Mouse (Mus musculus): Measurements from ENCODE around the gene Rae1. TPM values are rescaled to one million over a fixed set of nuclear protein-coding genes. Genes with fewer than 3 reads are reported as not detected.

The Rae1 gene
- polyA plus RNA-seq, 1 experiment from 2014 or later, result 146 TPM

- Histone ChIP-seq H3K27me3 (peaks cover 8% of the 10 kb centered on the region; the same call in 1 of the 2 replicates), H3K4me2 (peak overlapping the region; percentile 94), H3K36me3 (ENCODE audit: poor library complexity, severe bottlenecking) (peaks cover 29% of the 10 kb centered on the region), H3K4me3 (peak overlapping the region; percentile 88), H3K4me1 (peaks cover 17% of the 10 kb centered on the region), H3K9me3 (replicated peaks) (no peaks in the 10 kb centered on the region), H3K27ac (peak overlapping the region; percentile 87), H3K9ac (peak overlapping the region; percentile 84)
- under 1% methylated on average over 34 of the region's 42 CpGs for WGBS
- peak; percentile 85 for ATAC-seq
These were observed 352 bp downstream of the Rae1 start for GRCm38 (mm10) chr2:173000285-173000652.

GRCm38 (mm10) chr2:173000921-173001320 lies 1.0 kb downstream of the Rae1 start:
- H3K4me1 ChIP-seq, result peaks cover 17% of the 10 kb centered on the region
- peaks cover 35% of the 10 kb centered on the region for H3K36me3 ChIP-seq (ENCODE audit: poor library complexity, severe bottlenecking)
- ATAC-seq, result peak; percentile 22; the same call in 1 of the 2 replicates
- H3K27ac ChIP-seq, result peak overlapping the region; percentile 87
- peak overlapping the region; percentile 88 for H3K4me3 ChIP-seq
- H3K4me2 ChIP-seq, result peak overlapping the region; percentile 94
- peak overlapping the region; percentile 84 for H3K9ac ChIP-seq
- 26% methylated on average over 8 of the region's 8 CpGs for WGBS
- peaks cover 8% of the 10 kb centered on the region; the same call in 1 of the 2 replicates for H3K27me3 ChIP-seq
- no peaks in the 10 kb centered on the region for H3K9me3 ChIP-seq (replicated peaks)

- Histone ChIP-seq H3K36me3 (ENCODE audit: poor library complexity, severe bottlenecking) (peaks cover 63% of the 10 kb centered on the region), H3K4me1 (peaks cover 17% of the 10 kb centered on the region), H3K9me3 (replicated peaks) (no peaks in the 10 kb centered on the region), H3K4me3 (no peak overlapping the region), H3K9ac (no peak overlapping the region), H3K4me2 (no peak overlapping the region), H3K27ac (no peak overlapping the region), H3K27me3 (no peaks in the 10 kb centered on the region)
- no peak for ATAC-seq
- WGBS, result 93% methylated on average over 8 of the region's 8 CpGs
These were observed 3.8 kb downstream of the Rae1 start for GRCm38 (mm10) chr2:173003737-173004136.

GRCm38 (mm10) chr2:173010220-173010717 lies 10.4 kb downstream of the Rae1 start:
- Histone ChIP-seq H3K4me2 (no peak overlapping the region), H3K36me3 (ENCODE audit: poor library complexity, severe bottlenecking) (peaks cover 99% of the 10 kb centered on the region)
- ATAC-seq, result no peak

DNA sequence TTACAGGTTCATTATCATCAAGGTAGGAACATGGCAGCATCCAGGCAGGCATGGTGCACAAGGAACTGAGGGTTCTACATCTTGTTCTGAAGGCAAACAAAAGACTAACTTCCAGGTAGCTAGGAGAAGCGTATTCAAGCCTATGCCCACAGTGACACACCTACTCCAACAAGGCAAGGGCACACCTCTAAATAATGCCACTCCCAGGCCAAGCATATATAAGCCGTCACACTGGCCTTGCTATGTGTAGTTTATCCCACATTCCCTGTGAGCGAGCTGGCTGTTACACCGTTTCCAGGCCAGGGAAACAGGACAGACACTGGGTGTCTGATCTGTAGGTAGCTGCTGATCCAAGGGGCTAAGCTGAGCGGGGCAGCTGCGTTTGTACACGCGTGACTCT lies 11.5 kb downstream of the Rae1 start:
- H3K9me3 ChIP-seq (replicated peaks), result no peaks in the 10 kb centered on the region
- H3K9ac ChIP-seq, result no peak overlapping the region
- no peak overlapping the region for H3K4me2 ChIP-seq
- H3K27ac ChIP-seq, result no peak overlapping the region
- WGBS, result 95% methylated on average over 8 of the region's 8 CpGs
- no peak overlapping the region for H3K4me3 ChIP-seq
- no peaks in the 10 kb centered on the region for H3K4me1 ChIP-seq
- H3K36me3 ChIP-seq (ENCODE audit: poor library complexity, severe bottlenecking), result peaks cover 100% of the 10 kb centered on the region
- no peaks in the 10 kb centered on the region for H3K27me3 ChIP-seq
- ATAC-seq, result no peak

More at GRCm38 (mm10) chr2:173010220-173010717, 10.4 kb downstream of the Rae1 start:
- H3K9ac ChIP-seq, result no peak overlapping the region
- H3K27me3 ChIP-seq, result no peaks in the 10 kb centered on the region
- H3K4me3 ChIP-seq, result no peak overlapping the region
- H3K9me3 ChIP-seq (replicated peaks), result no peaks in the 10 kb centered on the region
- no peaks in the 10 kb centered on the region for H3K4me1 ChIP-seq
- no peak overlapping the region for H3K27ac ChIP-seq
- WGBS, result 86% methylated on average over 3 of the region's 3 CpGs

GRCm38 (mm10) chr2:173014741-173015287 lies 14.9 kb downstream of the Rae1 start:
- peaks cover 7% of the 10 kb centered on the region for H3K4me1 ChIP-seq
- no peak overlapping the region for H3K4me2 ChIP-seq
- no peak overlapping the region for H3K9ac ChIP-seq
- H3K4me3 ChIP-seq, result no peak overlapping the region
- peaks cover 68% of the 10 kb centered on the region for H3K36me3 ChIP-seq (ENCODE audit: poor library complexity, severe bottlenecking)
- peaks cover 11% of the 10 kb centered on the region; the same call in 1 of the 2 replicates for H3K27me3 ChIP-seq
- 85% methylated on average over 7 of the region's 7 CpGs for WGBS
- no peaks in the 10 kb centered on the region for H3K9me3 ChIP-seq (replicated peaks)
- H3K27ac ChIP-seq, result no peak overlapping the region
- ATAC-seq, result no peak

DNA sequence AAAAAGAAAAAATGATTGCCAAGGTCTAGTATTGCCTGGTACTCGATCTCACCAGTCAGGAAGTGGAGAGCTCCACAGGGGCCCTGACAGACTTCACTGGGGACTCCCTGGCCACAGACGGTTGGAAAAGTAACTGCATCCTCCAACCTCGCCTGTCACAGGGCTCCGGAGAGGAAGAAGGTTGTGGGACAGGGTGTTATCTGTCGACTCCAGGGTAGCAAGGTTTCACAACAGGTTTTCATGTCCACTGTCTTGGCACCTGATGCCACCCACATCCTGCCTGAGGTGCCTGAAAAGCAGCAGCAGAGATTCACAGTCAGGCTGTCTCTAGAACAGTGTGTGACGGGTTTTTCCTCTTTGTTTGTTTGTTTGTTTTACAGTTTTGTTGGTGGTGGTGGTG lies 18.0 kb downstream of the Rae1 start:
- H3K9me3 ChIP-seq (replicated peaks), result no peaks in the 10 kb centered on the region
- H3K4me1 ChIP-seq, result peaks cover 21% of the 10 kb centered on the region
- H3K9ac ChIP-seq, result no peak overlapping the region
- peaks cover 36% of the 10 kb centered on the region for H3K36me3 ChIP-seq (ENCODE audit: poor library complexity, severe bottlenecking)
- no peak overlapping the region for H3K4me3 ChIP-seq
- WGBS, result 55% methylated on average over 6 of the region's 6 CpGs
- no peak overlapping the region for H3K4me2 ChIP-seq
- H3K27me3 ChIP-seq, result peaks cover 23% of the 10 kb centered on the region
- ATAC-seq, result no peak
- no peak overlapping the region for H3K27ac ChIP-seq

- Histone ChIP-seq H3K27me3 (peaks cover 23% of the 10 kb centered on the region), H3K9ac (no peak overlapping the region), H3K4me2 (no peak overlapping the region), H3K27ac (no peak overlapping the region), H3K4me3 (no peak overlapping the region), H3K36me3 (ENCODE audit: poor library complexity, severe bottlenecking) (peaks cover 30% of the 10 kb centered on the region), H3K9me3 (replicated peaks) (no peaks in the 10 kb centered on the region), H3K4me1 (peaks cover 28% of the 10 kb centered on the region)
- 26% methylated on average over 8 of the region's 8 CpGs for WGBS
- no peak for ATAC-seq
These were observed 18.7 kb downstream of the Rae1 start for GRCm38 (mm10) chr2:173018618-173019017.

GRCm38 (mm10) chr2:173019322-173019721 lies 19.4 kb downstream of the Rae1 start:
- peak overlapping the region; percentile 81 for H3K4me2 ChIP-seq
- peak overlapping the region; percentile 42 for H3K4me3 ChIP-seq
- H3K27ac ChIP-seq, result no peak overlapping the region
- peaks cover 23% of the 10 kb centered on the region for H3K36me3 ChIP-seq (ENCODE audit: poor library complexity, severe bottlenecking)
- H3K4me1 ChIP-seq, result peaks cover 35% of the 10 kb centered on the region
- peaks cover 23% of the 10 kb centered on the region for H3K27me3 ChIP-seq
- peak overlapping the region; percentile 56 for H3K9ac ChIP-seq
- 11% methylated on average over 9 of the region's 9 CpGs for WGBS
- peak; percentile 0; the same call in 1 of the 2 replicates for ATAC-seq
- H3K9me3 ChIP-seq (replicated peaks), result no peaks in the 10 kb centered on the region

DNA sequence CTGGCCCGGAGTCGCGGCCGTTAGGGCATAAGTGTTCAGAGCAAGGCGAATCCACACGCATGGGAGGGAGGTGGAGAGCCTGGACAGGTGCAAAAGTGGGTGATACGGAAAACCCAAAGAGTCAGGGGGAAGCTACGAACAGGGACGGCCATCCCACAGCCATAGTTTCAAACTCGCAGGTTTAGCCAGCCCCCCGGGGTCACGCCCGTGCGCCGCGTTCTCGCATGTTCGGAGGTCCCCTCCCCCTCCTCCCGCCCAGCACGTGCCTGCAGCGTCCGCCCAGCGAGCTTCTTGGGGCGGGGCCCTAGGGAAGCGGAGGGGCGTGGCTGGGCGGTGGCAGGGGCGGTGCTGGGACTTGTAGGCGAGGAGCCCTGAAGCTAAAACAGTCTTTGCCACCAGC lies 19.9 kb downstream of the Rae1 start:
- Histone ChIP-seq H3K4me3 (peak overlapping the region; percentile 42), H3K4me1 (peaks cover 40% of the 10 kb centered on the region), H3K36me3 (ENCODE audit: poor library complexity, severe bottlenecking) (peaks cover 18% of the 10 kb centered on the region), H3K9ac (peak overlapping the region; percentile 56), H3K9me3 (replicated peaks) (no peaks in the 10 kb centered on the region), H3K4me2 (peak overlapping the region; percentile 81), H3K27me3 (peaks cover 23% of the 10 kb centered on the region), H3K27ac (no peak overlapping the region)
- under 1% methylated on average over 29 of the region's 29 CpGs for WGBS
- ATAC-seq, result peak; percentile 81

DNA sequence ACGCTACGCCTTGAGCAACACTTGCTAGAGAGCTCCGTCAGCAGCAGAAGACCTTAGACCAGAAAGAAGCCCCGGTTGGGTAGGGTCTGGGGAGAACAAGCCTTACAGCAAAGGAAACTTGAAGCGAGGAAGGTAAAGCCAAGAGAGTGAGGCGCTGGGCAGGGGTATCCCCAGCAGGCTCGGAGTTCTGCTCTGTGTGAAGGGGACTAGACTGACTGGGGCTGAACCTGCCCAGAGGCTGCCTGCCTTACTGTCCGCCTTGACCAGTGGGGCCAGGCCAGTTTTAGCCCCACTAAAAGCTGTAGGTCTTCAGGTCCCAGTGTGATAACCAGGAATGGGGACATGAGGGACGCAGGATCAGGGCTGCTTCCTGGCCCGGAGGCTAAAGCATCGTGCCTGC lies 20.5 kb downstream of the Rae1 start, which contains the start of gene Rbm38:
Gene Rbm38 (plus strand): TSS at position 69 of the 400 bp plus-strand sequence.
- ATAC-seq, result no peak
- Histone ChIP-seq H3K4me1 (peaks cover 46% of the 10 kb centered on the region), H3K27me3 (peaks cover 23% of the 10 kb centered on the region), H3K4me2 (peak within 1 kb of the TSS; percentile 90), H3K27ac (no peak within 1 kb of the TSS), H3K4me3 (peak within 1 kb of the TSS; percentile 85), H3K36me3 (ENCODE audit: poor library complexity, severe bottlenecking) (peaks cover 16% of the 10 kb centered on the region), H3K9me3 (replicated peaks) (no peaks in the 10 kb centered on the region), H3K9ac (peak within 1 kb of the TSS; percentile 56)
- 27% methylated on average over 11 of the region's 11 CpGs for WGBS

GRCm38 (mm10) chr2:173021633-173022055 lies 21.7 kb downstream of the Rae1 start:
- Histone ChIP-seq H3K4me3 (peak overlapping the region; percentile 85), H3K27ac (peak overlapping the region; percentile 73), H3K27me3 (peaks cover 23% of the 10 kb centered on the region), H3K9me3 (replicated peaks) (no peaks in the 10 kb centered on the region), H3K4me2 (peak overlapping the region; percentile 90), H3K4me1 (peaks cover 58% of the 10 kb centered on the region), H3K36me3 (ENCODE audit: poor library complexity, severe bottlenecking) (peaks cover 16% of the 10 kb centered on the region), H3K9ac (peak overlapping the region; percentile 89)
- ATAC-seq, result peak; percentile 84
- WGBS, result under 1% methylated on average over 54 of the region's 54 CpGs

Measured in forebrain, embryonic 13.5 days (tissue).